Mouse (Mus musculus) hindbrain, embryonic 10.5 days (tissue): ENCODE measurements around the gene Galnt10. TPM values are rescaled to one million over a fixed set of nuclear protein-coding genes. Genes with fewer than 3 reads are reported as not detected.
A peak's percentile ranks its signal among the peaks of the same experiment; 100 is the strongest.

Experiments
- DNase-seq: peaks from one replicate; pipeline ENCODE4 v3.0.0-alpha.2; 2017; ENCODE audit warnings: low spot score
- H3K27ac ChIP-seq: fragments of 300-500 bp; sonication (generic); 2 replicates; pipeline ENCODE4 v1.5.1; 2016; ENCODE audit warnings: mild to moderate bottlenecking, moderate library complexity
- H3K27me3 ChIP-seq: fragments of 300-500 bp; sonication (generic); 2 replicates; pipeline ENCODE4 v1.6.1; 2016; ENCODE audit warnings: mild to moderate bottlenecking; ENCODE audit not compliant: poor library complexity, insufficient read depth, severe bottlenecking
- H3K36me3 ChIP-seq: fragments of 300-500 bp; sonication (generic); 2 replicates; pipeline ENCODE4 v1.6.1; 2016; ENCODE audit warnings: mild to moderate bottlenecking, moderate library complexity
- H3K4me1 ChIP-seq: fragments of 300-500 bp; sonication (generic); replicated peaks from 2 replicates; pipeline ENCODE4 v1.6.1; 2016; ENCODE audit warnings: mild to moderate bottlenecking
- H3K4me3 ChIP-seq: fragments of 300-500 bp; sonication (generic); 2 replicates; pipeline ENCODE4 v1.5.1; 2016; ENCODE audit warnings: mild to moderate bottlenecking, moderate library complexity
- H3K9me3 ChIP-seq: fragments of 300-500 bp; sonication (generic); 2 replicates; pipeline ENCODE4 v1.6.1; 2016; ENCODE audit warnings: mild to moderate bottlenecking, moderate library complexity
- WGBS: fragments of 180-500 bp; shearing (Covaris S2); methylation state at CpG from one replicate; pipeline ENCODE4 v1.1.7; 2016; 5-methylcytosine and 5-hydroxymethylcytosine counted together
- polyA plus RNA-seq: library from polyadenylated mRNA; unstranded; fragments of >200 nt; fragmentation: Nextera tagmentation; extraction: Ambion mirVana; gene quantifications from 2 replicates; pipeline ENCODE4 v1.2.1, GENCODE M21; 2016

Galnt10 gene
- polyA plus RNA-seq, 1 experiment from 2014 or later: 22.7 TPM

- peaks cover 66% of the 10 kb centered on the region for H3K27me3 ChIP-seq
- H3K4me1 ChIP-seq: peaks cover 59% of the 10 kb centered on the region
- 5% methylated on average over 4 of the region's 4 CpGs for WGBS
- peaks cover 24% of the 10 kb centered on the region; the same call in 1 of the 2 replicates for H3K36me3 ChIP-seq
- no peaks in the 10 kb centered on the region for H3K9me3 ChIP-seq
- H3K4me3 ChIP-seq: peak overlapping the region; percentile 23
- peak overlapping the region; percentile 78 for H3K27ac ChIP-seq
- peak; percentile 55 for DNase-seq
These were observed 128.7 kb downstream of the Galnt10 start for GRCm38 (mm10) chr11:57773936-57774335.

GRCm38 (mm10) chr11:57775868-57776267 is 130.6 kb downstream of the Galnt10 start:
- peaks cover 11% of the 10 kb centered on the region; the same call in 1 of the 2 replicates for H3K36me3 ChIP-seq
- H3K4me3 ChIP-seq: no peak overlapping the region
- no peaks in the 10 kb centered on the region for H3K9me3 ChIP-seq
- peak overlapping the region; percentile 59; the same call in 1 of the 2 replicates for H3K27ac ChIP-seq
- H3K4me1 ChIP-seq: peaks cover 59% of the 10 kb centered on the region
- no peak for DNase-seq
- peaks cover 48% of the 10 kb centered on the region for H3K27me3 ChIP-seq
- 69% methylated on average over 6 of the region's 6 CpGs for WGBS

GRCm38 (mm10) chr11:57776546-57776945 is 131.3 kb downstream of the Galnt10 start:
- no peaks in the 10 kb centered on the region for H3K9me3 ChIP-seq
- no peak overlapping the region for H3K27ac ChIP-seq
- no peak overlapping the region for H3K4me3 ChIP-seq
- WGBS: 97% methylated on average over 3 of the region's 3 CpGs
- H3K36me3 ChIP-seq: peaks cover 6% of the 10 kb centered on the region
- peaks cover 41% of the 10 kb centered on the region for H3K27me3 ChIP-seq
- H3K4me1 ChIP-seq: peaks cover 59% of the 10 kb centered on the region
- no peak for DNase-seq

- H3K27me3 ChIP-seq: peaks cover 25% of the 10 kb centered on the region
- H3K9me3 ChIP-seq: no peaks in the 10 kb centered on the region
- H3K4me3 ChIP-seq: no peak overlapping the region
- 24% methylated on average over 5 of the region's 5 CpGs for WGBS
- peak; percentile 77 for DNase-seq
- peaks cover 46% of the 10 kb centered on the region for H3K4me1 ChIP-seq
- H3K36me3 ChIP-seq: peaks cover 10% of the 10 kb centered on the region
- peak overlapping the region; percentile 59; the same call in 1 of the 2 replicates for H3K27ac ChIP-seq
These were observed 133.1 kb downstream of the Galnt10 start for GRCm38 (mm10) chr11:57778349-57778748.

DNA sequence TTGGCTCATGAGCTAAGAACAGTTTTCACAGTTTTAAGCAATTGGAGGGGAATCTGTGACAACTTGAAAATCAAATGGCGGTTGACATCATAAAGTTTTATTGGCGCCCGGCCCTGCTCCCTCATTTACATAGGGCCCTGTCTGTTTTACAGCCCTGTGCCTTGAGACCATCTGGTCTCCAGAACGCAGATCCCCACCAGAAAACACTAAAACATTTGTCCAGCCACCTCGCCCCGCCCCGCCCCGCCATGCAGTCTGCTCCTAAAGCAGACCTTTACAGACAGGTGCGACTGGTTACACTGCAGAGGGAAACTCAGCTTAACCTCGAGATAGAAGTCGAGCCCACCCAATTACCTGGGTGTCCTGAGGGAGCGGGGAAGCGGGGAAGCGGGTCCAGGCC is 134.6 kb downstream of the Galnt10 start:
- no peaks in the 10 kb centered on the region for H3K9me3 ChIP-seq
- no peak overlapping the region for H3K27ac ChIP-seq
- peaks cover 23% of the 10 kb centered on the region for H3K36me3 ChIP-seq
- H3K27me3 ChIP-seq: peaks cover 19% of the 10 kb centered on the region
- H3K4me3 ChIP-seq: no peak overlapping the region
- DNase-seq: no peak
- 90% methylated on average over 14 of the region's 14 CpGs for WGBS
- H3K4me1 ChIP-seq: peaks cover 31% of the 10 kb centered on the region

DNA sequence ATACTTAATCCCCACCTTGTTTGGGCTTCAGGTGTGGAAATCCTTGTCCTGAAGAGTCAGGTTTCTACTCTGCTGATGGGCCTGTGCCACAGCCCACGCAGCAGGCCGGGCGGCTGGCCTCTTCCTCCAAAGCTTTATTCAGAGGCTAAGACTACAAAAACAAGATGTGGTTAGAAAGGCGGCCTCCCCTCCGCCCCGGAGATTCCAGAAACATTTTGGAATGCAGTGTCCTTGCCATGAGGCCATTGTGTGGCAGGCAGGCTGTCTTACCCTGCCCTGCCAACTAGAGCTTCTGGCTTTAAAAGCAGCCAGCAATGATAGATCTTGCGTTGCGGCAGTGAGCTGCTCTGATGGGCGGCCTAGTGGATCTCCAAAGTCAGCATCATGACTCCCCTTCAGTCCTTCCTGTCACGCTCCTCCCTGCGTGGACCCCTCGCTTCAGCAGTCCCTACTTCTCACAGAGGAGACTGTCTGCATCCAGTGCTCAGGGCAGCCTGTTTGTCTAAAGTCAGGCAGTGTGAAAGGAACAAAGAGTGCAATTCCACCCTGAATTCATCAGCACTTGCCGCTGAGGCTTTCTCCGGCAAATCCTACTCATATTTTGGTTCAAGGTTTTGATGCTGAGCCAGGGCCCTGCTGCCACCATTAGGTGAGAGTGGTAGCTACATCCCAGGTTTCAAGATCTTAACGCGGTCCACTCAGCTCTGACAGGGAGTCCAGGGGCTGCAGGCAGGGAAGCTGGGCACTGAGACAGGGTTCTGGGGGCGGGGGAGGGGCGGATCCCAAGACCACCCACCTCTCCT is 141.6 kb downstream of the Galnt10 start:
- DNase-seq: peak; percentile 46
- Histone ChIP-seq H3K27me3 (no peaks in the 10 kb centered on the region), H3K9me3 (no peaks in the 10 kb centered on the region), H3K27ac (peak overlapping the region; percentile 75), H3K36me3 (peaks cover 27% of the 10 kb centered on the region), H3K4me1 (peaks cover 29% of the 10 kb centered on the region), H3K4me3 (peak overlapping the region; percentile 22; the same call in 1 of the 2 replicates)
- WGBS: 28% methylated on average over 18 of the region's 18 CpGs

DNA sequence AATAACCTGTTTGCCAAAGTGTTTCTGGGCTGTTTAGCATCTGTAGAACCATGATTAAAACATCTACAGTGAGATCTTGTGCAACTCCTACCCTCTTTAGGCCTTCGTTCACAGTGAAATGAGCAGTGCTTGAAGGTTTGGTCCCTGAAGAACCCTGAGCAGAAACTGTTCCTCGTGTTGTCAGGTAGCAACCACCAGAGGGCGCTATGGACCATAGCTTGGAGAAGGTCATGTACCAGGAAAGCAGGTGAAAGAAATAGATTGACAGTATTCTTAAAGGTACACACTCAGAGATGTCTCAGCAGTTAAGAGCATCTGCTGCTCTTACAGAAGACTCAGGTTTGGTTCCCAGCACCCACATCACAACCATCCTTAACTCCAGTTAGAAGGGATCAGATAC is 142.7 kb downstream of the Galnt10 start:
- H3K4me1 ChIP-seq: peaks cover 29% of the 10 kb centered on the region
- WGBS: 40% methylated on average over 3 of the region's 3 CpGs
- H3K27me3 ChIP-seq: no peaks in the 10 kb centered on the region
- DNase-seq: peak; percentile 38
- no peak overlapping the region for H3K4me3 ChIP-seq
- H3K36me3 ChIP-seq: peaks cover 22% of the 10 kb centered on the region
- H3K27ac ChIP-seq: no peak overlapping the region
- no peaks in the 10 kb centered on the region for H3K9me3 ChIP-seq

DNA sequence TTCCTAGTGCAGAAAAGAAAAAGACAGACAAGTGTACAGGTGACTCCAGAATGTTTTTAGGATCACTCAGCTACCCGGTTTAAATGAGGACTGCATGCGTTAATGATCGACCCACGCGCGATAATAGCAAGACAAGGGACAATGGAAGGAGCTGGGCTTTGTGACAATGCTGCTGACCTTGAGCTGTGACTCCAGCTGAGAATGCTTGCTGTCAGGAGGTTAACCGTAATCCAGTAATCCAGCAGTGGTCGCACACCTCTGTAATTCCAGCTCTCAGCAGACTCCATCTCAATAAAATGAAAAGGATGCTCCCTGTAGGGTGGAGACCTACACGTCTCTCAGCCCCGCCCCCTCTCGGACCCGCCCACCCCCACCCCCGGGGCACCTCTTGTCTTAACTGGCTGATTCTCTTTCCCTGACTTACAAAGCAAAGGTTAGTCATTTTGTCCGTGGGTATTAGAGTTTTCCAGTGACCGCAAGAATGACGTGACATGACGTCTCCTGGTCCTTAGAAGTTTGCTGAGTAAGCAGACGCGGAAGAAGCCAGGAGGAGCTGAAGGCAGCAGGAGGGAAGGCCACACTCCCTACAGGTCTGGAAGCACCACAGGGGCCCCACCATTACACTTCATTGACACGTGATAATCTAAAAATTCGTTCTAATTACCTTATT is 145.8 kb downstream of the Galnt10 start:
- 27% methylated on average over 21 of the region's 21 CpGs for WGBS
- H3K9me3 ChIP-seq: no peaks in the 10 kb centered on the region
- 0 out of 2 replicates have a peak, but pooled peaks cover 3% of the 10 kb centered on the region for H3K36me3 ChIP-seq
- H3K4me1 ChIP-seq: peaks cover 29% of the 10 kb centered on the region
- no peak for DNase-seq
- H3K27ac ChIP-seq: no peak overlapping the region
- H3K27me3 ChIP-seq: no peaks in the 10 kb centered on the region
- no peak overlapping the region for H3K4me3 ChIP-seq

DNA sequence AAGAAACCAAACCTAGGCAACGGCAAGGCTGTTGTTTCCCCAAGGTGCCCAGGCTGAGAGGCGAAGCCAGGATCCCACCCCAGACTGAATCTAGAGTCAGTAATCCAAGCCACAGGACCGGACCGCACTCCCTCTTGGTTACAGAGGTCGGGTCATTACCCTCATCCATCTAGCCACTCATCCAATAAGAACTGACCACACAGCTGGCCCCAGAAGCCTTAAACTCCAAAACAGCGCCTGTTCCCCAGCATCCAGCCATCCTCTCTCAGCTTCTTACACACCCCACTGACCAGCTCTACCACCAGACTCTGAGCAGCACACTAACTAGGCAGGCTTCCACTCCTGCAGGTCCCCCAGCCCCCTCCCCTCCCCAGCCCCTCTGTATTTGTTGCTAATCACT is 149.8 kb downstream of the Galnt10 start:
- no peak overlapping the region for H3K27ac ChIP-seq

GRCm38 (mm10) chr11:57797828-57798227 is 152.6 kb downstream of the Galnt10 start:
- 82% methylated on average over 9 of the region's 9 CpGs for WGBS
- H3K4me1 ChIP-seq: peaks cover 28% of the 10 kb centered on the region
- H3K27me3 ChIP-seq: no peaks in the 10 kb centered on the region
- no peak overlapping the region for H3K4me3 ChIP-seq
- H3K27ac ChIP-seq: no peak overlapping the region
- no peaks in the 10 kb centered on the region for H3K36me3 ChIP-seq
- H3K9me3 ChIP-seq: no peaks in the 10 kb centered on the region
- DNase-seq: no peak

More for the DNA sequence above, 149.8 kb downstream of the Galnt10 start:
- Histone ChIP-seq H3K9me3 (no peaks in the 10 kb centered on the region), H3K36me3 (no peaks in the 10 kb centered on the region), H3K27me3 (no peaks in the 10 kb centered on the region), H3K4me3 (no peak overlapping the region), H3K4me1 (peaks cover 15% of the 10 kb centered on the region)
- no peak for DNase-seq
- WGBS: 60% methylated on average over 6 of the region's 6 CpGs

DNA sequence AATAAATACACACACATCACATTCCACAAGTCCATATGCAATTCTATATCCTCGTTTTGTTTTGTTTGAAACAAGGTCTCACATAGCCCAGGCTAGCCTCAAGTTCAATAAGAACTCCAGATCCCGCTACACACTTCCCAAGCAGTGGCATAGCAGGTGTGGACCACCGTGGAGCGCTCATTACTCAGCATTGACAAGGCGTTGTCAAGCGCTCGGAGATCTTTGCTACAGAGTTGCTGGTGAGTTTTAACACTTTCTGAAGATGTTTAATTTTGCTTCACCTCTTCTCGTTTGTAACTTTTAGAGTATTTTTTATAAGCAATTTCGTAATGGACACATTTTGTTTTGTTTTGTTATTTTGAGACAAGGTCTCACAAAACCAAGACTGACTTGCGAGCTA is 154.2 kb downstream of the Galnt10 start:
- Histone ChIP-seq H3K36me3 (no peaks in the 10 kb centered on the region), H3K4me1 (peaks cover 41% of the 10 kb centered on the region), H3K27me3 (no peaks in the 10 kb centered on the region), H3K4me3 (no peak overlapping the region), H3K9me3 (no peaks in the 10 kb centered on the region), H3K27ac (no peak overlapping the region)
- no peak for DNase-seq
- WGBS: 85% methylated on average over 10 of the region's 10 CpGs

DNA sequence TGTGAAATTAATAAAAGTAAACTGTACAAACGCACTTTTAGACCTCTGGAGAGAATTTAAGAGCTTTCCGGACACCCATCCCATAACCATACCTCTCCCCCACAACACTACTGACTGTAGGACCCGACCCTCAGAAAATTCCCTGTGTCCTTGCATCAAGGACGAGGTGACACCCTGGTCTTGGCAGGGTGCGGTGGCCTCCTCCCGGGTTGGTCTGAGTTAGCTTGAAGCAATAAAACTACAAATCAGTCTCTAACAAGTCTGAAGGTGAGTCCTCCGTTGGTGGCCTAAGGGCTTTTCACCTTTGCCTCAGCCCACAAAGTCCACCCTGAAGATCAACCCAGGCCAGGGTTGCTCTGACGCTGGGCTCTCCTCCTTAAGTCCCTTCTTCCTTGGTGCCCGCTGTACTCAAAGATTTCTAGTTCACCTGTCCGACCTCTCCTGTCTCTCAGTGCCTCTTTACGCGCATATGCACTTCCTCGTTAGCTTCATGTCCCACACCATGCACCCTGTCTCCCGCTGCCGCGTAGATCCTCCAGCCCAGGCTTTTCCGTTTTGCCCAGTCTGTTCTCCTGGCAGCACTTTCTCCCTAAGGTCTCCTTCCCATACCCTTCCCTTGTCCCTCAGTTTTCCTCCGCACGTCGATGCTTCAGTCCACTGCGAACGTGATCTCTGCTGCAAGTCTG is 155.2 kb downstream of the Galnt10 start:
- Histone ChIP-seq H3K9me3 (no peaks in the 10 kb centered on the region), H3K4me3 (peak overlapping the region; percentile 78), H3K36me3 (no peaks in the 10 kb centered on the region), H3K4me1 (peaks cover 39% of the 10 kb centered on the region), H3K27me3 (no peaks in the 10 kb centered on the region), H3K27ac (peak overlapping the region; percentile 93)
- DNase-seq: no peak
- WGBS: 17% methylated on average over 22 of the region's 22 CpGs
